Mouse (Mus musculus): ENCODE data around the gene Slc1a6.
A peak's percentile ranks its signal among the peaks of the same experiment; 100 is the strongest.
"Not testable (repeated sequence)": the region's sequence is repeated elsewhere in the genome, so short reads cannot be mapped to it uniquely, and the experiment has no call there.

Gene Slc1a6

GRCm38 (mm10) chr10:78779981-78780651 lies at the start of gene Slc1a6:
Gene Slc1a6, plus strand, starts transcription at chr10:78780496.
- peak; percentile 11 for DNase-seq

- DNase-seq = no peak
Observed at GRCm38 (mm10) chr10:78739821-78740220, 40.5 kb upstream of the Slc1a6 start.

GRCm38 (mm10) chr10:78743721-78744120 lies 36.6 kb upstream of the Slc1a6 start:
- DNase-seq = no peak

GRCm38 (mm10) chr10:78745453-78746232 lies 34.7 kb upstream of the Slc1a6 start:
- no peak for DNase-seq

DNA sequence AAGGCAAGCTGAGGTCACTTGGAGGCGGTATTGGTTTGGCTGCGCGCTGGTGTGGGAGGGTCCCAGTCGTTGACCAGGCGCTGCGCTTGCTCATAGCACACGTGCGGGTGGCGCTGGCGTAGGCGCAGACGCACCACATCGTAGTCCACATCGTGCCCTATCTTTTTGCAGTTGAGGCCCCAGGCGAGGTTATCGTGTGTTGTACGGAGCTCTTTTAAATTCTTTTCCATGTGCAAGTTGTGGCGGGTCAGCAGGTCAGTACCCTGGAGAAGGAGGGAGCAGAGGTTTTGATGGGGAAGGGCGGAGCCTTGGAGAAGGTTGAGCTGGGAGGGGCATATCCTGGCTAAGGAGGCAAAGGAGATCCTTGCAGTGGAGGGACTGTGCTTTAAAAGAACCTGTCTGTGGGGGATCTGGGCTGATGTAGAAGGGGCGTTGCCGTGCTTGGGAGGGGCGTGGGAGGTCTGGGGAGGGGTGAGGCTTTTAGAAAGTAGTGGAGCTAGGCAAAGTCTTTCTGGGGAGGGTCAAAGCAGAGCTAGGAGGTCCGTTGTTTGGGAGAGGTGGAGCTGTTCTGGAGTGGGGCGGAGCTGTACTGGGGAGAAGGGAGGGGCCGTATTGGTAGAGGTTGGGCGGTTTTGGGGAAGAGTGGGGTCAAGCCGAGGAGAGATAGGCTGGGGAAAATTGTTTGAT lies 33.1 kb upstream of the Slc1a6 start:
- DNase-seq = no peak

GRCm38 (mm10) chr10:78748161-78748560 lies 32.1 kb upstream of the Slc1a6 start:
- no peak for DNase-seq

GRCm38 (mm10) chr10:78748946-78749345 lies 31.4 kb upstream of the Slc1a6 start:
- DNase-seq = no peak

DNA sequence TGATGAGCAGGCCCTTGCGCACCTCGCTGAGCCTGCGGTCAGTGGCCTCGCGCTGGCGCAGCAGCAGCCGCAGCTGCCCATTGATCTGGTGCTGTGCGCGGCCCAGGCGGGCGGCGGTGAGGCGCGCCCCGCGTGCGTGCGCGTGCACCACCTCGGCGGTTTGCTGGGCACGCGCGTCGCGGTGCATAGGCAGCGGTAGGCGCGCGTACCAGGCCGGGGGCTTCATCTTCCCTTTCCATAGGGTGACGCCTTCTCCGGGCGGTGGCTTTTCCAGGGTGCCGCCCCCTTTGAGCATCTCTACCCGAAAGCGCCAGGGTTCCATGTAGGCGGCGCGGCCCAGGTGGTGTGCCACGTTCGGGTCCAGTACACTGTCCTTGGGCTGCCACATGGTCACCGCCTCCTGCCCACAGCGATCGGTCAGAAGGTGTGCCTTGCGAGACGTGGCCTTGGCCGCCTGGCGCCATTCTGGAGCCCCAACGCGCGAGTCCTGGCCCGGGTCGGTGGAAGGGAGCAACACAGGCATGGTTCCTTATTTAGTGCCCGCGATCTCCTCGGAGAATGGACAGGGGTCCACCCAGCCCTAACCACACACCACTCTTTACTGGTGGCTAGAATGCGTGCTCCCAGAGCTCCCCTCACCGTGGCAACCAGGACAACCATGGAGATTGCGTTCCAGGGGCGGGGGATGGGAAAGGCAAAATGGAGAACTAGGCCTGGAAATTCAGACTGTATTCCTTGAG lies 27.7 kb upstream of the Slc1a6 start, which contains the start of gene Ccdc105:
Gene Ccdc105, minus strand, starts transcription at position 614 of the 740 bp plus-strand sequence.
- DNase-seq = peak; percentile 9

DNA sequence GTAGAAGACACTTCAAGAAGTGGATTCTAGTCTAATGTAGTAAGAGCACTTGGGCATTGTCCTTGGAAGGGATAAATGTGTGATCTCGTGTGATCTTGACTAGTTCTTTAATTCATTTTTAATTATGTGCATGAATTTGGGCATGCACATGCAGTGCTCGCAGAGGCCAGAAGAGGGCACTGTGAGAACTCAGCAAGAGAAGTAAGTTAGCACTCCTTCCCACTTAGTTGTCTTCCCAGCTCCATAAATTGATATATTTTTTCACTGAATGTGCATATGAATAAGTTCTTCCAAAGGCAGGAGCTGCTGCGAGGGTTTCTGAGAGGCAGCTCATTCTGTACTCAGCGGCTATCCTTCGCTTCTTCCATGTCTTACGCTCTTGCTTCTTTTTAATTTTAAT lies 24.3 kb upstream of the Slc1a6 start:
- DNase-seq = peak; percentile 73

DNA sequence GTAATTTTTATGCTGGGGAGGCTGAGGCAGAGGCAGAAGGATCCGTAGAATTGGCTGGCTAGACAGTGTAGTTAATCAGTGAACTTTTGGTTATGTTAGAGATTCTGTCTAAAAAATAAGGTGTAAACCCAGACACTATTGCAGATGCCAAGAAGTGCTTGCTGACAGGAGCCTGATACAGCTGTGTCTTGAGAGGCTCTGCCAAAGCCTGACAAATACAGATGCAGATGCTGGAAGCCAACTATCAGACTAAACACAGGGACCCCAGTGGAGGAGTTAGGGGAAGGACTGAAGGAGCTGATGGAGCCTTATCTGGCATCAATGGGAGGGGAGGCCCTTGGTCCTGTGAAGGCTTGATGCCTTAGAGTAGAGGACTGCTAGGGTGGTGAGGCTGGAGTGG lies 14.7 kb upstream of the Slc1a6 start:
- no peak for DNase-seq

GRCm38 (mm10) chr10:78775830-78776229 lies 4.5 kb upstream of the Slc1a6 start:
- DNase-seq = no peak

GRCm38 (mm10) chr10:78779527-78779926 lies 769 bp upstream of the Slc1a6 start:
- DNase-seq = no peak

GRCm38 (mm10) chr10:78787566-78788087 lies 7.3 kb downstream of the Slc1a6 start:
- DNase-seq = peak; percentile 49

DNA sequence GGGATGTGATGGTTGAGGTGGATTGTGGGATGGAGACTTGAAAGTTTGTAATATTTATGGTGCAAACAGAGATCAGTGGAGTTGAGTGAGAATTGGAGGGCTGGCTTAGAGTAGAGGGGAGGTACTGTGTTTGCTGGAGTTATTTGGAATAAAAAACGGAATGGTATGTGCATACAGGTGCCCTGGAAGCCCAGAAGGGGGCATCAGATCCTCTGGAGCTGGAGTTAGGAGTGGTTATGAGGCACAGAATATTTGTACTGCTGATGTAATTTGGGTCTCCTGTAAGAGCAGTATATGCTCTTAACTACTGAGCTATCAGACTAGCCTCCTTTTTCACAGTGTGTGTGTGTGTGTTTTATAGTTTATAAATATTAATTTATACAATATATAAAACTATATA lies 10.3 kb downstream of the Slc1a6 start:
- DNase-seq = no peak

DNA sequence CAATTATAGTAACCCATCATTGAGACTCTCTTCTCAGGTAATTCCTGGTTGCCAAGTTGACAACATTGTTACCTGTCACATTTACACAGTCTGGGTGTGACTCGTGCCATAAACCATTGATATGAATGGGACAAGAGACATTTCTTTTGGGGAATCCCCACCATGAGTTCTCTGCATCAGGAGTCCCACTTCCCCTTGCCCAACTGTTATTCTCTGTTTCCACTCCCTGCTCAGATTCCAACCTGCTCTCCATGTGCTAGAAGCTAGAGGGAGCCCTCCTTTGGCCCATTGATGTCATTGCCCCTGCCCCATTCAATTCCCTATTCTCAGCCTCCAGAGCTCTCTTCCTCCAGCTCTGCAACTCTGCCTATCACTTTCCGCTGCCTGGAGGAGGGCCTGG lies 21.2 kb downstream of the Slc1a6 start:
- DNase-seq = no peak

GRCm38 (mm10) chr10:78812358-78813060 lies 32.2 kb downstream of the Slc1a6 start:
- no peak for DNase-seq

DNA sequence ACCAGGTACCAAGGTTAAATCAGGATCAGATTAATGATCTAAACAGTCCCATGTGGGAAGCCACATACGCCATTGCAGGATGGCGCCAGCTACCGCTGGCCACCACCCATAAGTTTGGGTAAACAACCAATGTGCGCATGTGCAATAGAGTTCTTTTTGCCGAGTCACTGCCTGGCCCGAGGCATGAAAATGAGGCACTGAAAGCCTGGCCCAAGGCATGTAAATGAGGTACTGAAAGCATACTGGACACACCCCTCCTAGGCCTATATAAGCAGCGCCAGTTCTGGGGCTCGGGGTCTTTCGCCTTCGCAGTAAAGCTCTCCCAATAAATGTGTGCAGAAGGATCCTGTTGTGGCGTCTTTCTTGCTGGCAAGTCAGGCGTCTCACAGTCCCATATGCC lies 60.2 kb downstream of the Slc1a6 start:
- DNase-seq = not testable (repeated sequence)

DNA sequence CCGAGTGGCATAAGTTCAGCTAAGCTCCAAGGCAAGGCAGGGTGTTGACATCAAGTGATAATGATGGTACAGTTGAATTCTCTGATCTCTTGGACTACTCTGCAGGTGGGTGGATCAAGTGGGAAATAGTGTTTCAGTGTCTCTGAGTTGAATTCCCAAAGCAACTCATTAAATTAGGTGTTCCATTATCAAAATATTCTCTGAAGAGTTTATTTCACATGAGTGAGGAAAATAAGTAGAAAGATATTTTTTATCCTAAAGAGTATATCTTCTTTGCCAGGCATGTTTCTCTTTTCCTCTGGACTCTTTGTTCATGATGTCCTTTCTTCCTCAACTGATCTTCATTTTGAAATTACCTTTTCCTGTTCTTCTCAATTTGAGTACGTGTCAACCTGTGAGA lies 71.8 kb downstream of the Slc1a6 start, which contains the start of gene Olfr1356:
Gene Olfr1356, minus strand, starts transcription at position 101 of the 400 bp plus-strand sequence.
- no peak for DNase-seq

Measured in kidney, adult 18-20 months (tissue).